Mouse (Mus musculus): ENCODE measurements at regions not wholly inside any gene's neighbourhood (a gene's known extent, or its start where the extent isn't known, plus 50 kb on each side); places are given as distances from the start of the nearest gene placed in this dataset.

- no peak overlapping the region for H3K27ac ChIP-seq (ENCODE audit: insufficient read depth, low read depth)
- no peak overlapping the region for H3K4me3 ChIP-seq (replicated peaks in 1 of 3; ENCODE audit: low read depth in 2 of 3, low read length in 2 of 3, poor library complexity in 1 of 3)
- H3K9me3 ChIP-seq (replicated peaks; ENCODE audit: low read length), result no peaks in the 10 kb centered on the region
- H3K79me2 ChIP-seq (replicated peaks; ENCODE audit: control insufficient read depth, extremely low read depth, insufficient read depth, poor library complexity, severe bottlenecking), result no peaks in the 10 kb centered on the region
- no peak for DNase-seq (ENCODE audit: extremely low read depth)
- H3K27me3 ChIP-seq (replicated peaks), result no peaks in the 10 kb centered on the region
- TF ChIP-seq TBP (conservative IDR thresholded peaks at IDR 0.05; ENCODE audit: low read depth, low read length) (no peak), JUND (conservative IDR thresholded peaks at IDR 0.05; ENCODE audit: low read depth, low read length) (no peak), ZMIZ1 (IDR thresholded peaks at IDR 0.05; ENCODE audit: low read depth, low read length) (no peak), CHD1 (IDR thresholded peaks at IDR 0.05; ENCODE audit: low read depth, low read length) (no peak), BHLHE40 (IDR thresholded peaks at IDR 0.05; ENCODE audit: low read depth, low read length) (no peak)
- dilution Hi-C loops (cut with MboI; ENCODE audit: extremely low pct_ligation_motif_present, extremely low pct_unique_long_range_greater_than_20kb, low sequenced_read_pairs) (no loop called here), in situ Hi-C loops (cut with MboI; ENCODE audit: low pct_ligation_motif_present, low pct_unique_long_range_greater_than_20kb, low sequenced_read_pairs) (no loop called here)
- no peak overlapping the region for H3K4me2 ChIP-seq (ENCODE audit: insufficient read depth, low read depth, poor library complexity, severe bottlenecking)
- no peaks in the 10 kb centered on the region for H3K36me3 ChIP-seq (replicated peaks in 1 of 2; ENCODE audit: control insufficient read depth in 1 of 2, insufficient read depth in 1 of 2, low read length in 1 of 2)
- H3K4me1 ChIP-seq (ENCODE audit: control insufficient read depth in 1 of 2, insufficient read depth in 2 of 2), result no peaks in the 10 kb centered on the region
- no peak overlapping the region for H3K9ac ChIP-seq (ENCODE audit: insufficient read depth, low read depth)
These were observed 68.3 kb upstream of the Itga4 start for GRCm38 (mm10) chr2:79186878-79187277.

- DNase-seq (ENCODE audit: extremely low read depth), result no peak
- Histone ChIP-seq H3K27ac (ENCODE audit: insufficient read depth, low read depth) (no peak overlapping the region), H3K4me2 (ENCODE audit: insufficient read depth, low read depth, poor library complexity, severe bottlenecking) (no peak overlapping the region), H3K9ac (ENCODE audit: insufficient read depth, low read depth) (no peak overlapping the region), H3K9me3 (replicated peaks; ENCODE audit: low read length) (no peaks in the 10 kb centered on the region), H3K36me3 (replicated peaks in 1 of 2; ENCODE audit: control insufficient read depth in 1 of 2, insufficient read depth in 1 of 2, low read length in 1 of 2) (no peaks in the 10 kb centered on the region), H3K4me3 (replicated peaks in 1 of 3; ENCODE audit: low read depth in 2 of 3, low read length in 2 of 3, poor library complexity in 1 of 3) (no peak overlapping the region), H3K4me1 (ENCODE audit: control insufficient read depth in 1 of 2, insufficient read depth in 2 of 2) (no peaks in the 10 kb centered on the region), H3K27me3 (replicated peaks) (no peaks in the 10 kb centered on the region), H3K79me2 (replicated peaks; ENCODE audit: control insufficient read depth, extremely low read depth, insufficient read depth, poor library complexity, severe bottlenecking) (no peaks in the 10 kb centered on the region)
- in situ Hi-C loops (cut with MboI; ENCODE audit: low pct_ligation_motif_present, low pct_unique_long_range_greater_than_20kb, low sequenced_read_pairs) (no loop called here), dilution Hi-C loops (cut with MboI; ENCODE audit: extremely low pct_ligation_motif_present, extremely low pct_unique_long_range_greater_than_20kb, low sequenced_read_pairs) (no loop called here)
- TF ChIP-seq POLR2A (IDR thresholded peaks at IDR 0.05; ENCODE audit: low read depth, low read length), result no peak
- TF ChIP-seq GABPA (IDR thresholded peaks at IDR 0.05; ENCODE audit: insufficient replicate concordance, low read depth, low read length), result no peak
These were observed 66.6 kb upstream of the Itga4 start for GRCm38 (mm10) chr2:79188511-79189193.

- H3K27ac ChIP-seq (ENCODE audit: insufficient read depth, low read depth), result no peak overlapping the region
- H3K4me1 ChIP-seq (ENCODE audit: control insufficient read depth in 1 of 2, insufficient read depth in 2 of 2), result no peaks in the 10 kb centered on the region
- no peaks in the 10 kb centered on the region for H3K36me3 ChIP-seq (replicated peaks in 1 of 2; ENCODE audit: control insufficient read depth in 1 of 2, insufficient read depth in 1 of 2, low read length in 1 of 2)
- no peak overlapping the region for H3K9ac ChIP-seq (ENCODE audit: insufficient read depth, low read depth)
- peaks cover 5% of the 10 kb centered on the region for H3K9me3 ChIP-seq (replicated peaks; ENCODE audit: low read length)
- dilution Hi-C loops (cut with MboI; ENCODE audit: extremely low pct_ligation_motif_present, extremely low pct_unique_long_range_greater_than_20kb, low sequenced_read_pairs) (no loop called here), in situ Hi-C loops (cut with MboI; ENCODE audit: low pct_ligation_motif_present, low pct_unique_long_range_greater_than_20kb, low sequenced_read_pairs) (no loop called here)
- H3K4me3 ChIP-seq (replicated peaks in 1 of 3; ENCODE audit: low read depth in 2 of 3, low read length in 2 of 3, poor library complexity in 1 of 3), result no peak overlapping the region
- no peak for DNase-seq (ENCODE audit: extremely low read depth)
- no peaks in the 10 kb centered on the region for H3K27me3 ChIP-seq (replicated peaks)
- no peak overlapping the region for H3K4me2 ChIP-seq (ENCODE audit: insufficient read depth, low read depth, poor library complexity, severe bottlenecking)
- TF ChIP-seq MAFK (IDR thresholded peaks at IDR 0.05; ENCODE audit: insufficient replicate concordance, low read length) (no peak), POLR2A (IDR thresholded peaks at IDR 0.05; ENCODE audit: low read depth, low read length) (no peak), NRF1 (IDR thresholded peaks at IDR 0.05; ENCODE audit: low read depth, low read length) (no peak), MAX (IDR thresholded peaks at IDR 0.05; ENCODE audit: low read length) (no peak), ZC3H11A (IDR thresholded peaks at IDR 0.05; ENCODE audit: low read depth, low read length) (no peak), PAX5 (IDR thresholded peaks at IDR 0.05; ENCODE audit: low read length) (no peak), MEF2A (IDR thresholded peaks at IDR 0.05; ENCODE audit: borderline replicate concordance, low read depth, low read length) (no peak), TBP (conservative IDR thresholded peaks at IDR 0.05; ENCODE audit: low read depth, low read length) (no peak), CHD2 (IDR thresholded peaks at IDR 0.05; ENCODE audit: low read length) (no peak)
- no peaks in the 10 kb centered on the region for H3K79me2 ChIP-seq (replicated peaks; ENCODE audit: control insufficient read depth, extremely low read depth, insufficient read depth, poor library complexity, severe bottlenecking)
These were observed 61.4 kb upstream of the Itga4 start for GRCm38 (mm10) chr2:79193851-79194250.
